Mouse (Mus musculus): ENCODE results near the gene Slc46a3.
"Not testable (repeated sequence)": the region's sequence is repeated elsewhere in the genome, so short reads cannot be mapped to it uniquely, and the experiment has no call there.

The Slc46a3 gene

DNA sequence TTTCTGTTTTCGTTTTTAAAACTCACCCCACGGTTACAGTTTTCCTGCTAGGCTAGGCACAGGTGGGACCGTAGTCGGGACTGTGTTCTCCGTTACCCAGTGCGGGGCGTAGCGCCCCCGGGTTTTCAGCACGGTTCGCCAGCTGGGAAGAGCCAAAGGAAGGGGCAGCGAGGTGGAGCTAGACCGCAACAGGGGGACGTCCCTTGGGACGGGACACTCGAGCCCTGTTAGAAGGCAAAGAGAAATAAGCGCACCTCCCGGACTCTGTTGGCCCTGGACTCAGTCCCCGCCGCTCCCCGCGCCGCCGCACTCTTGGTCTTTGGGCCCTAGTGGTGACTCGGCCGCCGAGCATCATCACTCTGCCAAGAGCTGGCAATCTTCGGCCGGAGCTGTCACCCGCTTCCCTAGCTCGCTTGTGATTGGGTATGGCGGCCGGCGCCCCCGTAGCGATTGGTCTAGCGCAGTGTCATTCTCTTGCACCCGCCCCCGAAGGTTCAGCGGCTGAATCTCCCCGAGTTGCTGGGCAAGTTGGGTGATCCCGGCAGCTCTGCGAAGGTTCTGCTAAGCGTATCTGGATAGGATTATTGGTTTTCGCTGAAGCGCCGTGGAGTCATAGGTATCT lies at the start of gene Slc46a3:
TSS of gene Slc46a3 (minus strand) at position 361 of the 622 bp plus-strand sequence.
- peak; percentile 97 for DNase-seq (ENCODE audit: extremely low spot score)

DNA sequence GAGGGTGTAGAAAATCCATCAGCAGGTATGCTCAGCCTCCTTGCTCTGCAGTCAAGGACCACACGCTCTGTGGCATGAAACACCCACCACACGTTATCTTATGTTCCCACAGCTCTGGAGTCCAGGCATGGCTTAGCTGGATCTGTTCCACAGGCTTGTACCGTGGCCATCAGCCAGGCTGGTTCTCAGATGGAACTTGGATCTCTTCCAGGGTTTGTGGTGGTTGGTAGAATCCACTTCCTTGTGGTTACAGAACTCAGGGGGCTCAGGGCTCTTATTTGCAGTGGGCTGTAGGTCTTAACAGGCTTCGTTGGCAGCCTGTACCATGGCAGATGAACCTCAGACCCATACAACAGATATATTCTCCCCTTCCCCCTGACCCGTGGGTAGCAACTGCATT lies 44.6 kb upstream of the Slc46a3 start:
- DNase-seq (ENCODE audit: extremely low spot score), result no peak

DNA sequence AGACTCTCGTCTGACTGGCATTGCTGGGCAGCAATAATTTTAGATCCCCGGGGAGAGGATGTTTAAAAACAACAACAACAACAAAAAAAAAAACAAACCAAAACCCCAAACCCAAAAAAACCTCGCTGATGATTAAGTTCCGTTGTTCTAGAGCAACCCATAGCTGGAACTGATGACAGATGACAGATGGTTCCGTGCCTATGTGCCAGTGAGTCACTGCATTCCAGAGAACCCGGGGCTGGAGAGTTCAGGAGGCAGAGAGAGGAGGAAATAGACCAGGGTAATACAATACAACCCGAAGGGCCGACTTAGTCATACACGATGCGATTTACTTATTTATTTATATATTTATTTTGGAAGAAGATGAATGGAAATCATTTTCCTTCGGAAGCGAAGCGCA lies 40.5 kb upstream of the Slc46a3 start:
- no peak for DNase-seq (ENCODE audit: extremely low spot score)

DNA sequence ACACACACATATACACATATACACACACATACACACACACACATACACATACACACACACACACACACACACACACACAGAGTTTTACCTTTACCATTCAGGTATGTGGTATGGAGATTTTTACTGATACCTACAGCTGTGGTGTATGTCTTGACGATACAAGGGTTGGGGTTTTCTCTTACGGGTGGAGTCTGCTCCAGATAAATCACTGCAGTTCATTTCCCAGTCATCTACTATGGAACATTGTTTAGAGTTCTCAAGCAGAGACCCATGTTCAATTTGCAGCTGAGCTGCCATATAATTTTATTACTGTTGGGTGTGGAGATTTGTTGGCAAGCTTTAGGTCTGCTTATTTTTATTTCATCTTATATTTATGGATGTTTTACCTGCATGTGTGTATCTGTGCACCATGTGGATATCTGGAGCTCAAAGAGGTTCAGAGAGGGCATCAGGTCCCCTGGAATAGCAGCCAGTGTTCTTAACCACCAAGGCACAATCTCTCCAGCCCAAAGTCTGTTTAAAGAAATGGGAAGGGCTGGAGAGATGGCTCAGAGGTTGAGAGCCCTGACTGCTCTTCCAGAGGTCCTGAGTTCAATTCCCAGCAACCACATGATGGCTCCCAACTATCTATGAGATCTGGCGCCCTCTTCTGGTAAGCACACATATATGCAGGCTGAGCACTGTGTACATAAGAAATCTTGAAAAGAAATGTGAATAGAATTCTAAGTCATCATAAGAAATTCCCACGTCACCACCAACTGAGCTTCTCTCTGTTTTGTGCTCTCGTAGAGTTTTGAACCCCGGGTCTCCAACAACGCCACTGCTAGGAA lies 34.3 kb upstream of the Slc46a3 start:
- no peak for DNase-seq (ENCODE audit: extremely low spot score)

DNA sequence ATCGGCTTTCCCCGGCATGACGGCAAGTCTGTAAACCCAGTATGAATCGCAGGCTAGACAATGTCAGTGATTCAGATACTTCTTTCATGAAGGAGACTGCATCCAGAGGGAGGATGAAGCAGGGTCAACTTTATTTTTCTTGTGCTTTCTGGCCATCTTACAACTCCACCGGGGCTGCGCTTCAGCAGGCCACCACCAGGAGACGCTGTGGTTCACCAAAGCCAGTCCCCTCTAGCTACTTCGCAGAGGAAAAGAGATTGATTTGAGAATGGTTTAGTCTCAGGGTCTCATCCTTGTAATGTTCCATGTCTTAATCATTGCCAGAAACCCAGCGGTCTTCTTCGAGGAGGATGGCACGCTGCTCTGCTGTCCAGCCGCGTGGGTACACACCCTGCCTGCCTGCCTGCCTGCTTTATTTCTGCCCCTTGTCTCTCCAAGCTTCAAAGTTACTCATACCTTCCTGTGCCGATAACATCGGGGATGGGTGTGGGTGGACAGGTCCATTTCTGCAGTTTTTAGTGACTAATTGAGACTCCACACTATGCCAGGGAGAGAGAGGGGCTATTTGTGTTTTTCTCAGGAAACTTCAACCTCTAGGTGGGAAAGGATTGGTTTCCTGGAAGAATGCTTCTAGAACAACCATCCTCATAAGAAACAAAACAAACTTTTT lies 31.5 kb upstream of the Slc46a3 start:
- peak; percentile 38 for DNase-seq (ENCODE audit: extremely low spot score)

DNA sequence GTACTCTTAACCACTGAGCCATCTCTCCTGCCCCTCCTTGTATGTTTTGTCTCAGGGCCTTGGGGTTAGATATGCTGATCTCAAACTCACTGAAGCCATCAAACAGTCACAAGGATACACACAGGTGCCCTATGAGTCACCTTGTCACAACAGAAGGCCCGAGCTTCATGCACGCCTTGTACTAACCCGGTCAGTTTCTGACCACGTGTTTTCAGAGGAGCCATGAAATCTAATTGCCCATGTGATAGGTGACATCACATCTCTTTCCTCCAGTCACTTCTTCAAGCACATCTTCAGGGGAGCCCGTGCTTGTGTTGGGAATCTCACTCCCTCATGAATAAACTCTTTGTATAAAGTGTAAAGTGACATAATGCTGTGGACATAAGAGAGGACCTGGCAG lies 30.0 kb upstream of the Slc46a3 start:
- DNase-seq (ENCODE audit: extremely low spot score), result no peak

DNA sequence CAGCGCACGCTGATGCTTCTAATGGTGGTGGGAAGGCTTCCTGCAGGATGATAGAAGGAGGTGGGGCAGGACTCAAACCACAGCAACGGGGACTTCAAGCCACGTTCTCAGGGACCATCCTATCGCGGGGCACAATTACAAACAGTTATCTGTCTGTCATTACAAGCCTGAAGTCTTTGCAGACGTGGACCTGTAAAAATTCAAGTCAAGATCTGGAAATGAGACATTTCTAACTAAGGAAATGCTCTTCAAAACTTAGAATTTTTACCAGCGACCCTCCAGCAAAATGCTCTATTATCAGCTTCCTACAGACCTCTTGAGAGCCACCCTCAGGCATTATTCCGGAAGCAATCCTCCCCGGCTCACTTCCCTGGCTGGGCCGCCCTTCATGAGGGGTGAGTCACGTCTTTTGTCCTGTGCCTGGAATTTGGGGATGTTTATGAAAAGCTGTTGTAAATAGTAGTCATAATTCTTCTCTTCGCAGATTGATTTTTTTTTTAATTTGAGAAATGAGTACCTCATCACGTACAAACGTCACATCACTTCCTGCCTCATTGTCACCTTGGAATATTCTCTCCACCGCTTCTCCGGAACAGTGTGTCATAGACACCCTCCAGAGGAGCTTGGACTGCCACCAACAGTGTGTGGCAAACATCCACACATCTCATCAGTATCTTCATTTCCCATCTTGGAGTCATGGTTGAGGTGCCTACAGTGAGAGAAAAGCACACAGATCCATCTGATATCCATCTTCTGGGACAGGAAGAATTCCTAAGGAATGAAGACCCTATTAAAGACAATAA lies 23.6 kb upstream of the Slc46a3 start:
- no peak for DNase-seq (ENCODE audit: extremely low spot score)

DNA sequence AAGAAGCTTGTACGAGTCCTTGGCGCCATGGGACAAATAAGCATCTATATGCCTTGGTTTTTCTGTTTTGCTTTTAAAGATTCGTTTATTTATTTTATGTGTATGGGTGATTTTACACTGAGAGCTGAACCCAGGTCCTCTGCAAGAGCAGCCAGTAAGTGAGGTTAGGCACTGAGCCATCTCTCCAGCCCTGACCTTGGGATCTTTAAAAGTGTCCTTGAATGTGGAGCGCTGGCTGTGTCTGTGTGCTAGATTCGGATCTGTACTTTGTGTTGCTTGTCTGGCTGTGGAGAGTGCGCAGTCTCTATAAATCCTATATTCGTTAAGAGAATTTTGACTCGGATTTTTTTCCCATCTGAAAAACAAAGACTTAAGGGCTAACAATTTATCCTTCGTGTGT lies 21.6 kb upstream of the Slc46a3 start:
- DNase-seq (ENCODE audit: extremely low spot score), result no peak

DNA sequence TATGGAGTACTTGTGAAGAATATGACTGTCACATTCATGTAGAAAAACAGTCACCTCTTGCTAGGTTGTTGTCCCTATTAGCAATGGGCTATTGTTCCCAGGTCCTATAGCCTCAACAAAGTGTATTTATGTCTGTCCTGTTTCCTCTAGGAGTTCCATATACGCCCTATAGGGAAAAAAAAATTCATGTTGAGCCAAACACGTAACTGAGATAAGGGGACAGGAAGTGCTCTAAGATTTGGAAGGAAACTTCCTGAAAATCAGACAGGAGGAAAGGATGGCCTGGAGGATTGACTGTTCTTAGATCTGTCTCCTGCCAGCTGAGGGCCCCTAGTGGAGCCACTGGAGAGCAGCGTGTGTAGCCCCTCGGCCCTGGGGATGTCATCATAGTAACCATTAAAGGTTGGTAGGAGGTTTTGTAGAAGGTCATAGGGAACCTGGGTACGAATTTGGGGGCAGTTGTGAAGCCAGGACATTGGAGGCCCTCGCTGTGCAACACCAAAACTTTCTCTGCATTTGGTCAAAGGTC lies 20.5 kb upstream of the Slc46a3 start:
- no peak for DNase-seq (ENCODE audit: extremely low spot score)

DNA sequence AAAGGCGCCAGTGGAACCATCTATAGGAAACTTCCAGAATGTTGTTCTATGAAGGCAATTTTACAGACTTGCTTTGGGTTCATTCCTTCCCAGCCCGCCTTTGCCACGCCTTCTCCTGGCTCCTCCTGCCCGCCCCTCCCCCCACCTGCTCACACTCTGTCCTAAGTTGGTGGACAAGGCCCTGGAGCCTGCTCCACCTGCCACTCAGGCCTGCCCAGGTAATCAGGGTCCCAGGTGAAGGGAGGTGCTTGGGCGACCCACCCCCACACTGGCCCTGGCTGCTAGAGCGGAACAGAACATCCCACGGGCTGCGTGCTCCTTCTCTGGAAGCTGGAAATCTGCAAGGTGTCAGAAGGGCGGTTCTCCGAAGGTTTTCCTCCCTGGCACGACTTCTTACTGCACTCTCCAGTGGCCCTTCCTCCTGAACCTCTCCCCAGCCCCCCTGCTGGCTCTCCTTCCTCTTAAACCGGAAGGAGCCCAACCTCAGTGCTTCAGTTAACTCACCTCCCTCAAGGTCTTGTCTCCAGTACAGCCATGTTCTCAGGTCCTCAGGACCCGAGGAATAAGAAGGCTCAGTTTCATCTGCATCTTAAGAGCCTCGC lies 18.7 kb upstream of the Slc46a3 start:
- peak; percentile 35 for DNase-seq (ENCODE audit: extremely low spot score)

DNA sequence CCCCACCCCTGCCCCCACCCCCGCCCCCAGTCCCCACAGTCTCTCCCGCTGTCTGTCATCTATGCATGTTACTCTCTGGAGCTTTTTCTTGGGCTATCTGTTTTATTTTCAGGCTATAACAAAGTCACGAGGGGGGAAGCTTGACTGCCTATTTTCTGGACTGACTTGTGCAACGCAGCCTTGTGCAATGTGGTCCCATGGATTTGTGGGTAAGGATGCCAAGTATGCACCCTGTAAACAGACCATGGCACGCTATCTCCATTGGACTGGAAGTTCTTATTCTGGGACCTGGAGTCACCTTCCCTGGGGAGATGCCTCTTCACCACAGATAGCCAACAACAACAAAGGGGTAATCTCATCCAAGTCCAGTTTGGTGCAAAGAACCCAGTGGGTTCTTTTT lies 17.1 kb upstream of the Slc46a3 start:
- DNase-seq (ENCODE audit: extremely low spot score), result no peak

DNA sequence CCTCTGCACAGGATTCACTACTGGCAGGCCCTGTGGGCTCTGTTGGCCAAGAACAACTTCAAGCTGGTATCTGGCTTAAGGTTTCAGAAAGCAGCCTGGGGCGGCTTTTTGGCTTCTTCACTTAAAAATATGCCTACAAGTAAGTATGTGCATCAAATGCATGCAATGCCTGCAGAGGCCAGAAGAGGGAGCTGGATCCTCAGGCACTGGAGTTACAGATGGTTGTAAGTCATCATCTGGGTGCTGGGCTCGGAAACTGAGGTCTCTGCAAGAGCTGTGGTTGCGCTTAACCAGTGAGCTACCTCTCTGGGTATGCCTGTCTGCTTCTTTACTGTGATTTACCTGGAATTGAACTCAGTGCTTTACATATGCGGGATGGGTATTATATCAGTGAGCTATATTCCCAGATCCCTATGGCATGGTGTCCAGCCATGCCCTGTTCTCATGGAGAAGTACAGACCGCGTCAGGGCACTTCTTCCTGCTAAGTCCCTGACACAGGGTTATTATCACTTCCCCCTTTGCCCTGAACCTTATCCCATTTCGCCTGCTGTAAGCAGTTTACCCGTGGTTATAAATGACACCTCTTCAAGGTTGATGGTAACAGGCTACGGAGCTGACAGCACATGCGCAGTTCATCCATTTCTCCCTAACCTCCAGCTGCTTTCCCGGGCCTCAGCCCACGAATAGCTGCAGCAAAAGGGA lies 16.3 kb upstream of the Slc46a3 start:
- DNase-seq (ENCODE audit: extremely low spot score), result no peak

DNA sequence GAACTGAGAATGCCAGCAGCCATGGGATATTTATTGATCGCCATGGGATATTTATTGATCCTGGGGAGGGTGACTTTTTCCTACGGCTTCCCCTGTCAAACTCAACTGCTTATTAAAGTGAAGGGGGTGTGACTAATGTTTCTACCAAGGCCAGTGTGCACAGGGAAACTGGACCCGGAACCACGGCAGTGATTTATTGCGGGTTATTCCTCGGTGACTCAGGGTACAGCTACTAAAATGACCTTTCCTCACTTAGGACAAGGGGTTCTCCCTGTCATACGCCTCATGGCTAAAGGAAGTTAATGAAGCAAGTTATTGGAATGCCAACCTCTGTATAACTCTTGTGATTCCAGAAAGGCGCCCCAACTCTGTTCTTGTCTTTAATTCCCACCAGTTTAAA lies 13.2 kb upstream of the Slc46a3 start:
- DNase-seq (ENCODE audit: extremely low spot score), result no peak

DNA sequence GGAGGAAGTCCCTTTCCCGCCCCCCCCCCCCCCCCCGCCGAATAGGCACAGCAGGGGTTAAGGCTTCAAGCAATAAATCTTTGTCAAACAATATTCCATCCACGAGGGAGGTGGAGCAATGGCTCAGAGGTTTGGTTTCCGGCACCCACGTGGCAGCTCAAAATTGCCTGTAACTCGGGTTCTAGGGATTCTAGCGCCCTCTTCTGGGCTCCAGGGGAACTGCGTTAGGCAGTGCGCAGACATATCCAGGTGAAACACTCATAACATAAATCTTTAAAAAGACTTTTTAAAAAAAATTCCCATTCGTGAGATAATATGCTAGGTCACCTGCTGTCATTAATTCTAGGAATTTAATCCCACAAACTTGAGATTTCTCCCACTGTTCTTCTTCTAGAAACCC lies 12.5 kb upstream of the Slc46a3 start:
- no peak for DNase-seq (ENCODE audit: extremely low spot score)

DNA sequence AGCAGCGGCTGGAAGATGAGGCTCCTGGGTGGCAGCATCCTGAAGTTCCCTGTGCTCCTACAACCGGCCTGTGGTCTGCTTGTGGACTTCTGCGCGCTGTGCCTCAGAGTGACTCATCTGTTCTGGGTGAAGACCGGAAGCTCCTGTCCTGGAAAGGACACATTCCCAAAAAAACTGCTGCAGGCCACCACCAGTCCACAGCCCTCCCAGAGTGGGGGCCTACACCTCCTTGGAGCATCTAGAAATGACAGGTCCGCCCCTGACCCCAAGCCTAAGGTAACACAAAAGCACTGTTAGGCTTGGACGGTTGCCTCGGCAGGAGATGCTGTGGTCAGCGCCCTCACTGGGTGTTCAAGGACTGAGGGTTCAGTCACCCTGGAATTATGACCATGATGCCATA lies 8.6 kb upstream of the Slc46a3 start:
- no peak for DNase-seq (ENCODE audit: extremely low spot score)

DNA sequence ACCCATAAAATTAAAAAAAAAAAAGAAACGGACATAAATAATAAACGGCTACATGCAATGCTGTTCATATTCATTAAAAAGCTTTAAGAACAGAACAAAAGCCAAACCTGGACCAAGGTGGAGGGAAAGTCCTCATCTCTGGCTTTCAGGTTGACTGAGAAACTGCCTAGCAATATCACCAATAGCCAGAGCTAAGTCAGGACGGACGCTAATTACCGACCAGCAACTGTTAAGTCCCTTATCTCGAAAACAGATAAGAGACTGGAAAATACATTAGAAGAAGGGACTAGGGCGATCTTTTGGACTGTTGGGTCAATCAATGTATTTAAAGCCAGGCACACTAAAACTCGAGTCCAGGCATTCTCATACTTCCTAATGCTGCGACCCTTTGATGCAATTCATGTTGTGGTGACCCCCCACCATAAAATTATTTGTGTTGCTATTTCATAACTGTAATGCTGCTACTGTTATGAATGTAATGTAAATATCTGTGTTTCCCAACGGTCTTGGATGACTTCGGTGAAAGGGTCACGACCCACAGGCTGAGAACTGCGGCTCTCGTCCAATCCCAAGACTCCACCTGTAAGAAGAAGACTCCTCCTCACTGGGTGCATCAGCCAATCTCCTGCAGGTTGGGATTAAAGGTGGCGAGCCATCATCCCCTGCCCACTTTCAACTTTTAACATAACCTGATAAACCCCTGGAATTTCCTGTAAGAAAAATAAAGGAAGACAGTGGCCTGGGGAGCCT lies 7.6 kb upstream of the Slc46a3 start:
- no peak for DNase-seq (ENCODE audit: extremely low spot score)

DNA sequence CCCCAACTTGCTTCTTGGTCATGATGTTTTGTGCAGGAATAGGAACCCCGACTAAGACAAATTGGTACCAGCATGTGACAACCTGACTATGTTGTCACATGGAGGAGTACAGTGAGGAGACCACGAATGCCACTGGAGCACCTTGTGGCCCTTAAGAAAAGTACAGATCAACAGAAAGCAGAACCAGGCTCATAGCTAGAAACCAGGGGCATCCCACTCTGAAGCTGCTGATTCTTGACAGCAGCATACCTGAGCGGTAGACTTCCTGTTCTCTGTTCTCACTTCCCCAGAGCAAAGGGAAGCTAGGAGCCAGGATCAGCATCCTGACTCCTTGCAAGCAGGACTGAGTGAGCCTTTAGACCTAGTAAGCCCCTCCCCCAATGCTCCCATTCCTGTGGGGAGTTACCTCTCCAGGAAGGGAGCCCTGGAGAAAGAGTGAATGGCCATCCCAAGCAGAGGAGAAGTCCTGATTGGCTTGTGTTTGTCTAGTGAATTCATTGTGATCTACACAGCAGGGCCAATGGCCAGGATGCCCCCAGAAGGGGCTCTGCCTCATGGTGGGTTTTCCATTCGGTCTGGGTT lies 4.4 kb upstream of the Slc46a3 start:
- no peak for DNase-seq (ENCODE audit: extremely low spot score)

DNA sequence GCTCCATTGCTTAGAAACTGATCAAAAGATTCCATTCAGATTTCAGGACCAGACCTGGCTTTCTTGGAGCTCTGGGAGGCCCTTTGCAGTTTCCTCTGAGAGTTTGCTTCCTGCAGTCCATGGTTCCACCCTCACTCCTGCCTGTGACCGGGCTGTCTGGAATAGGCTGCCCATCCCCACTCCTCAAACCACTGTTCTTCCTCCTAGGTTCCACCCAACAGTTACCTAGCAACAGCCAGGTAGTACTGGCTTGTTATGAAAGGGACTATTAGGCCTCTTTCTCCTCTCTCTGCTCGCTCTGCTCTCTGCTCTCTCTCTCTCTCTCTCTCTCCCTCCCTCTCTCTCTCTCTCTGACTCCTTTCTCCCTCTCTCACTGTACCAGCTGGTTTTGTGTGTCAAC lies 3.6 kb upstream of the Slc46a3 start:
- DNase-seq (ENCODE audit: extremely low spot score), result no peak

DNA sequence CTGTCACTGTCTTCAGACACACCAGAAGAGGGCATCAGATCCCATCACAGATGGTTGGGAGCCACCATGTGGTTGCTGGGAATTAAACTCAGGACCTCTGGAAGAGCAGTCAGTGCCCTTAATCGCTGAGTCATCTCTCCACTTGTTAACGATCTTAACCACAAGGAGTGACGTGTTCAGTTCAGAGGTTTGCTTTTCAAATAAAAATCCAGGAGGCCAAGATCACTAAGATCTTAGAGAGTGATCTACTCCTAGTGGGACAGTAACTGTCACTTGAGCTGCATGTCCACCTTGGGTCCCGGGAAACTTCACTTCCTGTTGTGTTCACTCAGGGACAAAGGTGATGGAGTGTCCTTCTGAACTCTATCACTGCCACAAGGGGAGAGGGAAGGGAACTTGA lies 1.9 kb upstream of the Slc46a3 start:
- not testable (repeated sequence) for DNase-seq (ENCODE audit: extremely low spot score)

Data from embryo, embryonic 9.5 days (tissue).